Mouse (Mus musculus) mouse embryonic stem cell (cell line): ENCODE data around the gene Tmem63b.

ENCODE experiments used
- in situ Hi-C, 2 experiments: fragments of 300-500 bp; cut with MboI; formaldehyde crosslinking; loops; 1 replicate in 1 of 2; 3 replicates in 1 of 2; pipeline ENCODE4 v1.14.3; 2019 to 2020; ENCODE audit warnings: low sequenced_read_pairs in 2 of 2, low pct_unique_long_range_greater_than_20kb in 1 of 2, mixed read lengths in 1 of 2; ENCODE audit not compliant: unreplicated experiment in 1 of 2

The Tmem63b gene

GRCm38 (mm10) chr17:45685171-45686092 is 1.3 kb downstream of the Tmem63b start:
- in situ Hi-C loops, result no loop called here

- in situ Hi-C loops, result no loop called here
These were observed 2.0 kb downstream of the Tmem63b start for GRCm38 (mm10) chr17:45684667-45685131.

GRCm38 (mm10) chr17:45682843-45683242 is 3.9 kb downstream of the Tmem63b start:
- in situ Hi-C loops, result no loop called here

- in situ Hi-C loops, result no loop called here
These were observed 5.1 kb downstream of the Tmem63b start for GRCm38 (mm10) chr17:45681588-45681987.

- in situ Hi-C loops, result no loop called here
These were observed 6.2 kb downstream of the Tmem63b start for GRCm38 (mm10) chr17:45680391-45680980.

GRCm38 (mm10) chr17:45678106-45678505 is 8.6 kb downstream of the Tmem63b start:
- in situ Hi-C loops, result no loop called here

- in situ Hi-C loops, result loop anchor here (5.0 to 25.0 kb wide), 2 partner anchors 50 to 185 kb away; partner anchors contain the start of gene Spats1 (in 1 of the 2)
These were observed 14.1 kb downstream of the Tmem63b start for GRCm38 (mm10) chr17:45672598-45672997.

- in situ Hi-C loops, result loop anchor here (5.0 to 25.0 kb wide), 2 partner anchors 50 to 185 kb away; partner anchors contain the start of gene Spats1 (in 1 of the 2)
These were observed 14.9 kb downstream of the Tmem63b start for GRCm38 (mm10) chr17:45671821-45672220.

GRCm38 (mm10) chr17:45667986-45668385 is 18.7 kb downstream of the Tmem63b start:
- in situ Hi-C loops, result loop anchor here in 1 of 2 experiments (25.0 kb wide), 1 partner anchor 181 kb away; the partner anchor contains the start of gene Spats1

- in situ Hi-C loops, result loop anchor here in 1 of 2 experiments (25.0 kb wide), 1 partner anchor 180 kb away; the partner anchor contains the start of gene Spats1
These were observed 19.2 kb downstream of the Tmem63b start for GRCm38 (mm10) chr17:45667481-45667880.

- in situ Hi-C loops, result loop anchor here in 1 of 2 experiments (25.0 kb wide), 1 partner anchor 179 kb away; the partner anchor contains the start of gene Spats1
These were observed 20.6 kb downstream of the Tmem63b start for GRCm38 (mm10) chr17:45666091-45666490.

- in situ Hi-C loops, result loop anchor here in 1 of 2 experiments (25.0 kb wide), 1 partner anchor 177 kb away; the partner anchor contains the start of gene Spats1
These were observed 22.1 kb downstream of the Tmem63b start for GRCm38 (mm10) chr17:45664608-45665007.

GRCm38 (mm10) chr17:45663106-45663919 is 23.4 kb downstream of the Tmem63b start:
- in situ Hi-C loops, result loop anchor here in 1 of 2 experiments (25.0 kb wide), 1 partner anchor 176 kb away; the partner anchor contains the start of gene Spats1

GRCm38 (mm10) chr17:45659225-45659624 is 27.5 kb downstream of the Tmem63b start, which contains the start of gene Capn11:
Capn11 (minus strand) TSS chr17:45659325.
- in situ Hi-C loops, result loop anchor here in 1 of 2 experiments (25.0 kb wide), 1 partner anchor 172 kb away; the partner anchor contains the start of gene Spats1

GRCm38 (mm10) chr17:45655820-45656219 is 30.9 kb downstream of the Tmem63b start:
- in situ Hi-C loops, result loop anchor here in 1 of 2 experiments (25.0 kb wide), 1 partner anchor 169 kb away; the partner anchor contains the start of gene Spats1

GRCm38 (mm10) chr17:45653233-45653632 is 33.5 kb downstream of the Tmem63b start:
- in situ Hi-C loops, result loop anchor here (5.0 to 25.0 kb wide), 3 partner anchors 66 to 176 kb away; partner anchors contain the start of gene Spats1 (in 2 of the 2)

- in situ Hi-C loops, result no loop called here
These were observed 42.5 kb downstream of the Tmem63b start for GRCm38 (mm10) chr17:45644185-45644584.

- in situ Hi-C loops, result no loop called here
These were observed 44.0 kb downstream of the Tmem63b start for GRCm38 (mm10) chr17:45642701-45643100.
